Mouse (Mus musculus): ENCODE measurements around the gene Clybl.

The Clybl gene

DNA sequence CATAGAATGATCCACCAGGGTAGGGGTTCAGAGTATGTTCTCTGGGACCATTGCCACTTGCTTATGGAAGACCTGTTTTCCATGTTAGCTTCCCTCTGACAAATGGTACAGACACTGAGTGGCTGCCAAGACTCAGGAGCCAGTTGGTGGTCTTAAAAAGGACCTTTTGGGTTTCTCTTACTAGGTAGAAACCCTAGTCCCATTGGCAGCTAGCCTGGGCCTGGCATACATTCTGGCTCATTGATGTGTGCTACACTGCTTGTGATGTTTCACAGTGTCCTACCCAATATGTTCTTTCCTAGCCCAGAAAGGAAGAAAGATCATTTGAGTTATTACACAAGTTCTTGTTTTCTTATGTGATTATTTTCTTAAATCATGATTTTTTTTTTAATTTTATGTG lies 69.8 kb downstream of the Clybl start:
- in situ Hi-C loops (cut with MboI): no loop called here

DNA sequence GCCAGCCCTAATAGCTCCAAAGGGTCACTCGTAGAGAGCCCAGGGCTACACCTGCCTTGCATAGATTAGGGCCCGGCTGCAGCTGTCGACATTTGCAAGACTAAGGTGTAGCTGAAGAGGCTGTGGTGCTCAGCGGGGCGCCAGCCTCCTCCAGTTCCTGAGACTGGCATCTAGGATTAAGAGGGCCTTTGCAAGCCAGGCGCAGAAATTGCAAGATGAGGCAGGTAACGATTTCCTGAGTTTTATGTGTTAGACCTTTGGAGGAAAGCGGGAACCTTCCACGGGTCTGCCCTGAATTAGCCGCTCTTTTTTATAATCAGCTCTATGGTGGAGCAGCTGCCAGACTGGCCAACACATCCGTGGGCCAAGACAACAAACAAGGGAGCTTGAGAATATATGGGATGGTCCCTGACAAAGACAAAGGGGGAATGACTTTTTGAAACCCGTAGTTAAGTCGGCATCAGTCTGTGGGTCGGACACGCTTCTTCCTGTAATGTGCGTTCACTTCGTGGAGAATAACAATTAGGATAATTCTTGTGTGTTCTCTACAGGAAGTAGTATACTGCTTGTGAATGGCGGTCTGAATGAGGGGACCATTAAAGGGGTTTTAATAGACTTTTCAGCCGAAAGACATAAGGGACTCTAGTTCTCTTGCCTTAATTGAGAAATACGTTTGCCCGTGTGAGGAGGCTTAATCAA lies 74.2 kb downstream of the Clybl start:
- in situ Hi-C loops (cut with MboI): no loop called here

DNA sequence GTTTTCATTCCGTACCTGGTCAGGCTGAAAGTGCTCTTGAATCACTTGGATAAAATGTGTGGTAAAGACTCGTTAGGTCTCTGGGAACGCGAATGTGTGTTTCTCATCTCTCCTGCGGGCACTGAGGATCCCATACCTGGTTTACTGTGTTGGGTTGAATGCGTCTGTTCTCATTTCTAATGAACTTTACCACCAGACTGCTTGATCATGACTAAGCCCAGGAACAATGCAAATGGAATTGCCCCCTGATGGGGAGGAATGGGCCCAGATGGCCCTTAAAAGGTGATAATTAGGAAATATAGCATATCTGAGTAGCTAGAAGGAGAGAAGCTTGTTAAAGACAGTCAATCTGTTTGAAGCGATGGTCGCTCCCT lies 74.7 kb downstream of the Clybl start:
- in situ Hi-C loops (cut with MboI): no loop called here

DNA sequence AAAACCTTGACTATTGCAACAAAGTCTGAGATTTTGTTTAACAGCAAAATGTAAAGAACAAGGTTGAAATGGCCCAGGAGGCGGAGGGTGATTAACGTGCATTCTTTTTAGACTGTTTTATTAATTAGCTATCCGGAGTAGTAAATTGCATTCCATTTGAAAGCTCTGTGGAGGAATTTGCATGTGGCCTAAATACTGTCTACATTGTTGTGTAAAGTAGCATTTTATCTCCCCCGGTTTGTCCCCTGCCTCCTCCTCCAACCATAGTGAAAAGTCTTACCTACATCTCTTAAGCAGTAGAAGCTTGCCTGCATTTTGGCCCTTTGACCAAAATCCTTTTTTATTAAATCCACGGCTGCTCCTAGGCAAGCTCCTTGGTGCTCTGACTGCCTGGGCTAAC lies 76.8 kb downstream of the Clybl start:
- in situ Hi-C loops (cut with MboI): no loop called here

DNA sequence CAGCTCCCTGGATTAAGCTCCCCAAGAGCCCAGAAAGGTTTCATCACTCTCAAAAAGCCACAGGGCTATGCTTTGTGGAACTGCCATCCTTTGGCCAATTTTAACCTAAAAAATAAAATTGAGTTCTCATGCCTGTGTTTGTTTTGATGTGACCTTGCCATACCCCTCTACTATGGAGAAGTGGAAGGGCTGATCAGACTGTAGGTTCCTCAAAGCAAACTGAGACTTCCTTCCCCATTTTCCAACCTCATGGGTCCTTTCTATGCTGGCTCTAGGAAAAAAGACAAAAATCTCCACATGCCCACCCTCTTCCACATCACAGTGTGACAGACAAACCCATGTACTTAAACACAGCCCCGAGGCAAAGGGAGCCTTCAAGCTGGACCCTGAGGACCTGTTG lies 79.7 kb downstream of the Clybl start:
- in situ Hi-C loops (cut with MboI): no loop called here

DNA sequence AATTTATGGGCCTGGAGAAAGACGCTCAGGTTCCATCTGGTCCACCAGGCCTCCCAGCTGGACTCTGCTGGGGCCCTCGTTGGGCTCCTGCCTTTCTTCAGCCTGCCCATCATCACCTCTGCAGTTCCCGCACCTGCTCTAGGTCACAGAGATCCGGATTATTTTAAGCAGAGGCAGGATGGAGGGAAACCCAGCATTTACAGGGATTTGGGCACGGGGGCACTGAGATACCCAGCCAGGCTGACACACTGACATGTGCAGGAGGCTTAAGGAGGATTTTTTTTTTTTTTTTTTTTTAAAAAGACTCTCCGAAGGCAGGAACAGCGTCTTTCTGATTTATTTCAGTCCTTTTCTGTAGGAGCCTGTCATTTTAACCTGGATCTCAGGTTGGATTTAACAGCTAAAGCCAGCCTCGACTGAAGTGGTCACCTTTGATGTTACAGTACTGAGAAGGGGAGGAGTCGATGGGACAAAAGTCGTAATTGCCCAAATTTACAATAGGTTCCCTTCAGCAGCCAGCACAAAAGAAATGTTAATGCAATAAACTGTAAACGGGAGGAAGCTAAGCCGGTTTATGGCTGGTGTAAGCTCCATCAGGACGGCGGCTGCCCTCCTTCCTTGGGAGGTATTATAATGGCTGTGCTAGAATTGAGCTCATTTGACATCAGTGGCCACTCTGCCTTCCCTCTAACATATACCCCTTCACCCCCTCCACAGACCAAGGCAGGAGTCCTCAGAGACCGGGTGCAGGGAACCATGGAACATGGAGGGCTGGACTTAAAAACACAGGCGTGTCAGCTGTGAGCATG lies 81.6 kb downstream of the Clybl start:
- in situ Hi-C loops (cut with MboI): no loop called here

DNA sequence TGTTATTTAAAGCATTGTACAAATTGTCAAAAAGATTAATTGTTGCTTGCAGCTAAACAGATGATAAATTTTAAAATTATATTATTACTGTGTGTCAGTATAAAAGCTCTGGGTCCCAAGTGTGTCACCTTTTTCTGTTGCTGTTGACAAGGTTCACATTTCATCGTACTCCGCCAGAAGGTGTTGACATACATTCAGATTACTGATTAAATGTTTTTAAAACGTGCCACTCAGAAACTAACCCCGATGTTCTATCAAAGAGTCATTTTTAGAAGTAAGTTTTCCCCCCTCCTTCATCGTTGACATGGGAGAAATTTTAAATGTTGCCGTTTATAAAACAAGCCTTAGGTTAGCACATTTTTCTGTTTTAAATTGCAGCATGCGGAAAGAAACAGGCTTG lies 83.7 kb downstream of the Clybl start:
- in situ Hi-C loops (cut with MboI): no loop called here

DNA sequence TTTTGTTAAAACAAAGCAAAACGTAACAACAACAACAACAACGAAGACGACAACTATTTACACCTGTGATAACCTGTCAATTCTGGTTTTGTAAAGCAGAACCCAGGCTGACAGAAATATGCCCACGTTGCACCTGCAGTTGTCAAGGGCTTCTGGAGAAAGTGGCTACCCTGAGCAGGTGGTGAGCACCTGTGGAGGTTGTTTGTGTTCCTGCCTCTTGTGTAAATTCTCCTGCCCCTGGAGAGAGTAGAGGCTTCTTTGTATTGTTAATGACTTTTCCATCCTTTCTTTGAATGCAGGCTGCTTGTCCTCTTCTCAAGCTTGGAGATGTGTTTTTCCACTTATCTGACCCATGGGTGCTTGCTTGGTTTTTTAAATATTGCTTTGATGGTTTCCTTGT lies 86.1 kb downstream of the Clybl start:
- in situ Hi-C loops (cut with MboI): no loop called here

DNA sequence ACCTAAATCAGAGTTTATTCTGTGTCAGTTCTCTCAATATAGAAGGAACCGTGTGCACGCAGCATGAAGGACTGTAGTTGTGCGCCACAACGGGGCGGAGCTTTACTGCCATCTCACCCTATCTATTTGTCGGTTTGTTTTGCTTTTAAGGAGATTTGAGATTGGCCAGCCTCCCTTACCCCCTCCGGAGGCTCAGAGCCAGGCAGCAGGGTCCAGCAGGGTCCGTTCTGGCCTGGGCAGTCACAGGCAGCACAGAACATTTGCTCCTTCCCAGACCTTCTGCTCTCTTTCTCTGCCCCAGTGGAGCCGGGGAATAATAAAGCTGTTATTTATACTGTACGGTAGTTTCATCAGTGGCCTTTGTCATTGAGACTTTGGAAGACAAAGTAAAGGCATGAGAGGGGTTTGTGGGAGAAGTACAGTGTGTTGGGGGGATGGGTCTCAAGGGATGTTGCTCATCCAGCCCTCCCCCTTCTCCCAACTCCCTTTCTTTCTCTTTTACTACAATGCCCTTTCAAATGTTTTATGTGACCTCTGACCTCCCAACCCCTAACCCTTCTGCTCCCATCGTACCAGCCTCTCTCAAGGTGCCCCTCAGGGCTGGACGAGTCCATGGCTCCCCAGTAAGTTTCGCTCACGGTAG lies 89.7 kb downstream of the Clybl start:
- in situ Hi-C loops (cut with MboI): no loop called here

DNA sequence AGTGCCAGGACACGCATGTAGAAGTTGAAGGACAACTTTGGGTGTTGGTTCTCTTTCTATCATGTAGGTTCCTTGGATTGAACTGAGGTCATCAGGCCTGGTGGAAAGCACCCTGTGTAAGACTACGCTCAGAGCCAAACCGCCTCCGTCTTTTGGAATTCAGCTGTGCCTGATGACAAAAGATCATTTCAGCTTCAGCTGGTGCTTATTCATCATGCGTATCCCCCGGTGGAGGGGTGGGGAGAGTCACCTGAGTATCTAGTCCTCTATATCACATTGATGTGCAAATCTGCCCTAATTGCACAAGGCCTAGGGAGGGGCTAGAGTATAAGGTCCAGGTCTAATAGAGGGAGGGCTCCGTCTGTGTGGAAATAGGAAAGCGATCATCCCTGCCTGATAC lies 95.6 kb downstream of the Clybl start:
- in situ Hi-C loops (cut with MboI): no loop called here

DNA sequence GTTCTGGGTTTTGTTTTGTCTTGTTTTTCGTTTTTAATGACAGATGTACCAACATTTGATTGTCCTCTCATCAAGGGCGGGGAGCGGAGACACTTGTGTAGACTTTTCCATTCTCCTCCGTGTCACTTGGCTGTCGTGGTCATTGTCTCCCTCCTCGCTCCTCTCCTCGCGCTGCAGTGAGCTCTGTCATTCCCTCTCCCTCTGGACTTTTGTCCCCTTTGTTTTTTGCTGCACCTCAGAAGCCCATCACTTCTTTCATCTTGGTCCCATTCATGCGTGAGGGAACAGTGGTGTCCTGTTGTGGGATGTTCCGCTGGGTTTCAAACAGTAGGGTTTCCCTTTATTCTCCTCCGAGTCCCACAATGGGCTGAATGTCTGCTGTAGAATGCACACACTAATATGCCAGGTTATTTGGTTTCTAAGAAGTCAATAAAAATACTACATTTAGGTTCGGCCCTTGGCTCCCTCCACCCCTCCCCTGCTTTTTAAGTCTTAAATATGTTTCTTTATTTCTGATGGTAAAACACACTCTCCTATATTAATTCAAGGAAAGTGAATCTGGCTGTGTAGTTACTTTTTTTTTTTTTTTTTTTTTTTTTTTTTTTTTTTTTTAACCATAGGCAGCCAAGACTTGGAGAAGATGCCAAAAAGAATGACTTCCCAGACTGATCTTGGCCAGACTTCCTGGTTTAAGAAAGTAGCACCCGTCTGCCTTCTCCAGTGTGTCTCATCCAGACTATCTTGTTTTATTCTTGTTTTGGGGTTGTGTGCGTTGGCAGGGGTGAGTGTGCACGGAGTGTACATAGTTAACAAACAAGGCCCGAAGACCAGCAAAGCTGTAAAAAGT lies 98.2 kb downstream of the Clybl start:
- in situ Hi-C loops (cut with MboI): no loop called here

DNA sequence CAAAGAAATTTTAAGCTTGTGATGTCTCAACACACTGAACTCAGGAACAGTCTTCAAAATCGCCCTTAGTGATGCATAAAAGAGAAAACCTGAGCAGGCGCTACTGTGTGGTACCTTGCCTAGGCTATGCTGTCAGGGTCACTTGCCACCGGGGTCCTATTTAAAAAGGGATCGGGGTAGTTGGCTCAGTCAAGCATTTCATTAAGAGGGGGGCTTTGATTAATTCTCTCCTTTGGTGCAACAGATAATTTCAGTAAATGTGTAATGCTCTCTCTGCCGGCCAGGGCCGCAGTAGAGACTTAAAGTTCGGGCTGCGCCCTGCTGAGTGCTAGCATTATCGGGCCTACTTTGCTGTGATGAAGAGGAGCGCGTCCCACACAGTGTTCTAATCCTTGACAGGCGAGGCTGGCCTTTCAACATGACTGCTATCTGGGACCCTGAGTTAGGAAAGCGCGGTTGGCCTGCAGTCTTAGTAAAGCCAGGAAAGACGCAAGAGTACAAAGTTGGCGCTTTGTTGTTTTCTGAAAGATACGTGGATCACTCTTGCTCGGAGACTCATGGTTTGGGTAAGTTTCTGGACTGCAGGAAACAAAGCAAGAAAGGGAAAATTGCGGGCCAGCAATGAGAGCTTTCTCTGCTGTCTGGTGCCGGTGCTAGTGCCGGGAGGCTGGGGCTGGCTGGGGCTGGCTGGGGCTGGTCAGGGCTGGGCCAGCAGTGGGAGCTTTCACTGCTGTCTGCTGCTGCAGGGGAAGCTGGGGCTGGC lies 99.0 kb downstream of the Clybl start:
- in situ Hi-C loops (cut with MboI): no loop called here

DNA sequence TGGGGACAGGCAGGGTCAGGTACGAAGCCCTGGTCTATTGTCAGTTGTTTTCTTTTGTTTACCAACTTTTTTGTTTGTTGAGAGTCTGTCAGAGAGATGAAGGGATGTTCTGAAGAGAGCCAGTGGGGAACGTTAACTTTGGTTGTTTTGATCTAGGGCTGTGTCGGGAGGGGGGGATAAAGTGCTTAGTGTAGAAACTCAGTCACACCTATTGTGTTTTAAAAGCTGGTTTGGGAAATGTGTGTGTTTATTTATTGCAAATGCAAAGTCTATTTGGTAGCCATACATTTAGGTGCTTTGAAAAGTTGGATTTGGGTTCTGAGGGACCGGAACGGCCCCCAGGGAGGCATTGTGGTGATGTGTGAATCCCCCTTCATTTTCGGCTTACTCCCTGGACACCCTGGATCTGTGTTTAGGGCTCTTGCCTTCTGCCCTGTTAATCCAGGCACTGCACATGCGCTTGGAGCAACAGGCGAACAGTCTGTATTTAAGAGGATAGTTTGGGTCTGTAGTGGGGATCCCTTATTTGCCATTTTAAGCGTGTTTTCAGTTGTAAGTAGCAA lies 99.6 kb downstream of the Clybl start:
- in situ Hi-C loops (cut with MboI): no loop called here

DNA sequence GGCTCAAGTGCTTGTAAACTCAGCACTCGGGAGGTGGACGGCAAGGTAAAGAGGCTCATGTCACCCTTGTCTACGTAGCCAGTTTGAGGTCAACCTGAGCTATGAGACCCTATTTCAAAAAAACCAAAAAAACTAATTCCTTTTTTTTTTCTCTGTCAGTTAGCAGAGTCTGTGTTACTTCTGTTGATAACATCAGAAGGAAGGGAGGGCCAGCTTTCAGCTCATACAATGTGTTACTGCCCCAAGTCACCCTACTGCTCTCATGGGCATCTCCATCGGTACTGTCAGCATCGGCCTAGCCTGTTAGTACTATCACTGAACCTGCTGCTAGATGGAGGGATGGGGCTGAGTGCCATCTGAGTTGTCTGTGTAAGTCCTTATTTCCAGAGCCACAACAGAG lies 102.5 kb downstream of the Clybl start:
- in situ Hi-C loops (cut with MboI): no loop called here

DNA sequence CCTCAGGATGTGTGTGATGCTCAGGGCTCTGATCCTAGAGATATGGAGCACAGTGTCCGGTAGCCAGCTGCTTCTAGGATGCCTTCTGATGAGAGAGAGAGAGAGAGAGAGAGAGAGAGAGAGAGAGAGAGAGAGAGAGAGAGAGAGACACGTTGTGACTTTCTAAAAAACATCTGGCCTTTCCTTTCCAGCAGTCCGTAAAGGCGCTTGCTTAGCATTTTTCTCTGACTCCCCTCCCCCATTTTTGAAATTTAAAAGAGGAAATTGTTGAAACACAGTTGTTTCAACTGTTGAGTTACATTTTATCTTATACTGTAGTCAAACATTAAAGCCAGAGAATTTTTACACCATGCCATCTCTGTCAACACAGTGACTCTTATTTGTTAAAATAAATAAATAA lies 114.9 kb downstream of the Clybl start:
- in situ Hi-C loops (cut with MboI): no loop called here

DNA sequence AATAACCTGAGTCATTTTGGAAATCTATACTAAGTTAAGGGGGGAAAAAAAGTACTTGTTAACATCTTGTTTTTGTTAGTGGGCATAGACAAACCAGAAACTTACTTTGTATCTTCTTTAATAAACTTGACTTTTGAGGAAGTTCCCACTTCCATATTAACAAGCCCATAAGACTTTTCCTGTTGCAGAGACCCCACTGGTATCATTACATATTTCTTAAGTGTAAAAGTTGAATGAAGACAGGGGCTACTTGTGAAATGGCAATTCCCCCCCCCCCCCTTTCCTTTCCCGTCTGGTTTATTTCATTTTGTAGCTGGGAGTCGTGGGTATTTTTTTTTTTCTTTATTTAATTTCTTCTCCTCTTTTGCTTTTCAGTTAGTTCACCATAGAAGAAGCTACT lies 115.4 kb downstream of the Clybl start:
- in situ Hi-C loops (cut with MboI): no loop called here

DNA sequence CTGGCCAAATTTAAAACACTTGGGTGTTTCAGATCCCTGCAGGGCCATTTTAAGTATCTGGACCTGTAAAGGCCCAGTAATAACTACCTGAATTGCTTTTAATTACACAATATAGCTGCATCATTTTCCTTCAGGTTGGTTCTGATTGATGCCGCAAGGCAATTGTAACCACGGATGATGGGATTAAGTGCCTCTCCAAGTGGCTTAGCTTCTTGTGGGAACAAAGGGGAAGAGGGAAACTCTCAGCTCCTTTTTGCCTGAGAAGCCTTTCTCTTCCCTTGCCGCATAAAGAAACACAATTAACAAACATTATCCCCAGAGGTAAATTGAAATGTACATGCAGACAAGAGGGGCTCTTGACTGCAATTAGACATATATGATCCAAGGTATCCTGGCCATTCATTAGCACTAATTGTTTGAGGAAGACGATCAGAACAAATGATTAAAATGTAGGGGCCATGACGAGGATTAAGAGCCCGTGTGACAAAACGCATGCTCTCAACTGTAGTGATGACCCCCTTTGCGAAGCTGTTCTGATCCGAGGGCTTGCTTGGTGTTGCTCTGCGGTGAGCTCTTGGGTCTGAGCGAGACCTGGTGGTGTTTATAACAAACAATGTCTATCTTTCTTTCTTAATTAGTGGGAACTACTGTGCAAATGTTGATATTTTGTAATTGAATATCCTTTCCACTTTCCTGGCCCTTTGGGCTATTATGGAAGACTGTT lies 116.0 kb downstream of the Clybl start:
- in situ Hi-C loops (cut with MboI): no loop called here

DNA sequence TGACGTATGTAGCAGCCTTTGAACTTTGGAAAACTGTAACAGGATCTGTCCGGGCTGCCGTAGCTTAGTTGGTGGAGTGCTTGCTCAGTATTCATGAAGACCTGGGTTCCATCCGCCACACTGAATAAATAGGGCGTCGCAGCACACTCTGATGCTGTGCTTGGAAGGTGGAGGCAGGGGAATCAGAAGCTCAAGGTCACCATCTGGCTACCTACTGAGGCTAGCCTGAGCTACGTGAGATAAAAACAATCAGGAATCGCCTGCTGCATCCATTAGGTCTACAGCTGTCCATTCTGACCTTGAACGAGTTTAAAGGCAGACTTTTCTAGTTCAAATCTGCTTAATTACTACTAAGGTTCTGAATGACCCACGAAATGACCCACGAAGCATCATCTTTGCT lies 118.8 kb downstream of the Clybl start:
- in situ Hi-C loops (cut with MboI): no loop called here

DNA sequence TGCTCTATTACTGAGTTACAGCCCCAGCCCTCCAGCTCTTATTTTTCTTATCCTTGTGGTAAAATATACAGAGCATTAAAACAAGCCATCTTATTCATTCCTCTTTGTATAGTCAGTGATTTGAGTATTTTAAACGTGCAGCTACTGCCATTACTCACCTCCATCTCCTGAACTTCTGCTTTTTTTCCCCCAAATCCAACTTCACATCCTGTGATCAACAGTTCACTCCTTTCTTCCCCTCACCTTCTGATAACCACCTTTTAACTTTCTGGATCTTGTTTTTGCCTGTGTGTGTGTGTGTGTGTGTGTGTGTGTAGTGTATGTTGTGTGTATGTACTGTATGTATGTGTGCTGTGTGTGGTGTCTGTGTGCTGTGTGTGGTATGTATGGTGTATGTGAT lies 122.3 kb downstream of the Clybl start:
- in situ Hi-C loops (cut with MboI): no loop called here

DNA sequence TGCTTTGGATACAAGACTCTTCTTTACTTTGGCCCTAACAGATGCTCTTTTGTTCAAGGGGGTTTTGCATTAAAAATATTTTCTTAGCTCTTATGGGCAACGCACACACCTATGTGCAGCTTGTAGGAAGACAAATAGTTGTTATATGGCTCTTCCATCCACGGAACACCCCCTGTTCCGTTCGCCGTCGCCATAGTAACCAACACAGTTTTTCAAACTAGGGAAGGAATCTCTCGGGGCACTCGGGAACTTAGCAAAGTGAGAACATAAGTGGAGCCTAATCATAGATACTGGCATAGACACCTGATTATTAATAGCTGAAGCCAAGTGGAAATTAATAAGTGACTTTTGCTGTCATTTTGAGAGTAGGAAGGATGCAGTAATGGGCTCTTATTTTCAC lies 123.6 kb downstream of the Clybl start:
- in situ Hi-C loops (cut with MboI): no loop called here

DNA sequence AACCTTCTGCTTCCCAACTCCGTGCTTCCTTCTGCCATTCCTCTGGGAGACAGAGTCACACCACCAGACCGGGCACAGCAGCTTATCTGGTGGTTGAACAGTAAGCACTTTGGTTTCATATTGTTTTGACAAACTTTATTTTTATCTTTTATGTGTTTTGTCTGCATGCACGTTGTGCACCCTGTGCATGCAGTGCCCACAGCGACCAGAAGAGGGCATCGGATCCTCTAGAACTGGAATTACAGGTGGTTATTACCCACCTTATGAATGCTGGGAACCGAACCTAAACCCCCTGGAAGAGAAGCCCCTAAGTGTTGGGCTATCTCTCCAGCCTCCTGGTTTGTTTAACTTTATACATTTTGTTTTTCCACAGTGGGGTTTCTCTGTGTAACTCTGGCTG lies 130.9 kb downstream of the Clybl start:
- in situ Hi-C loops (cut with MboI): no loop called here

Measured in mature B cell (primary cell).